Mouse (Mus musculus) retina, postnatal 1 day (tissue): ENCODE measurements around the gene Cenpf.

Experiments
- DNase-seq: peaks from one replicate; pipeline ENCODE4 v3.0.0-alpha.2; 2012

Gene Cenpf

GRCm38 (mm10) chr1:189687654-189688387, at the start of gene Cenpf:
Cenpf (minus strand) TSS chr1:189688086.
- DNase-seq, result peak; percentile 99

GRCm38 (mm10) chr1:189732156-189732555, 44.3 kb upstream of the Cenpf start:
- DNase-seq, result no peak

- no peak for DNase-seq
Observed at GRCm38 (mm10) chr1:189731697-189732096, 43.8 kb upstream of the Cenpf start.

- no peak for DNase-seq
Observed at GRCm38 (mm10) chr1:189729141-189729815, 41.4 kb upstream of the Cenpf start.

- no peak for DNase-seq
Observed at GRCm38 (mm10) chr1:189728784-189729115, 40.9 kb upstream of the Cenpf start.

- DNase-seq, result peak; percentile 88
Observed at GRCm38 (mm10) chr1:189727884-189728783, 40.2 kb upstream of the Cenpf start, which contains the start of gene Ptpn14. Ptpn14 (plus strand) TSS chr1:189728268.

GRCm38 (mm10) chr1:189727346-189727883, 39.5 kb upstream of the Cenpf start:
- DNase-seq, result no peak

GRCm38 (mm10) chr1:189726121-189726520, 38.2 kb upstream of the Cenpf start:
- no peak for DNase-seq

- no peak for DNase-seq
Observed at GRCm38 (mm10) chr1:189718600-189718999, 30.7 kb upstream of the Cenpf start.

GRCm38 (mm10) chr1:189717546-189717945, 29.7 kb upstream of the Cenpf start:
- no peak for DNase-seq

- peak; percentile 19 for DNase-seq
Observed at GRCm38 (mm10) chr1:189715915-189716797, 28.3 kb upstream of the Cenpf start.

GRCm38 (mm10) chr1:189709001-189709400, 21.1 kb upstream of the Cenpf start:
- DNase-seq, result no peak

GRCm38 (mm10) chr1:189707419-189707818, 19.5 kb upstream of the Cenpf start:
- no peak for DNase-seq

GRCm38 (mm10) chr1:189707014-189707413, 19.1 kb upstream of the Cenpf start:
- no peak for DNase-seq

GRCm38 (mm10) chr1:189706040-189706645, 18.3 kb upstream of the Cenpf start:
- no peak for DNase-seq

GRCm38 (mm10) chr1:189703591-189703990, 15.7 kb upstream of the Cenpf start:
- no peak for DNase-seq

- no peak for DNase-seq
Observed at GRCm38 (mm10) chr1:189703156-189703555, 15.3 kb upstream of the Cenpf start.

- peak; percentile 81 for DNase-seq
Observed at GRCm38 (mm10) chr1:189700990-189701389, 13.1 kb upstream of the Cenpf start.

- DNase-seq, result no peak
Observed at GRCm38 (mm10) chr1:189700186-189700585, 12.3 kb upstream of the Cenpf start.

GRCm38 (mm10) chr1:189698416-189698815, 10.5 kb upstream of the Cenpf start:
- no peak for DNase-seq

- DNase-seq, result no peak
Observed at GRCm38 (mm10) chr1:189695321-189695720, 7.4 kb upstream of the Cenpf start.

GRCm38 (mm10) chr1:189694391-189694790, 6.5 kb upstream of the Cenpf start:
- no peak for DNase-seq
